Mouse (Mus musculus) heart, embryonic 14.5 days (tissue): ENCODE measurements around the gene Kcnk1. TPM values are rescaled to one million over a fixed set of nuclear protein-coding genes. Genes with fewer than 3 reads are reported as not detected.

Experiments used
- ATAC-seq: fragments of 200-750 bp; cut with Nextera tagmentation; 2 replicates; pipeline ENCODE4 v1.8.0; 2017; ENCODE audit warnings: low read depth, moderate TSS enrichment; ENCODE audit not compliant: insufficient number of reproducible peaks, insufficient read depth, low FRiP score
- H3K27ac ChIP-seq, 2 experiments: fragments of 200-500 bp in 1 of 2; fragments of 300-500 bp in 1 of 2; sonication (generic) in 1 of 2; replicated peaks in 1 of 2; 2 replicates each; pipeline ENCODE4 v1.5.1; 2012 to 2014; ENCODE audit warnings: low read depth in 2 of 2, low read length in 2 of 2, control low read depth in 1 of 2, mild to moderate bottlenecking in 1 of 2, mixed read lengths in 1 of 2; ENCODE audit not compliant: control insufficient read depth in 1 of 2, insufficient read depth in 1 of 2
- H3K27me3 ChIP-seq: fragments of 300-500 bp; sonication (generic); 2 replicates; pipeline ENCODE4 v1.6.1; 2014; ENCODE audit warnings: mild to moderate bottlenecking, low read length, control low read depth; ENCODE audit not compliant: control insufficient read depth, insufficient read depth
- H3K36me3 ChIP-seq: fragments of 300-500 bp; sonication (generic); 2 replicates; pipeline ENCODE4 v1.6.1; 2014; ENCODE audit warnings: mild to moderate bottlenecking, control low read depth, low read length, mixed read lengths; ENCODE audit not compliant: control insufficient read depth, insufficient read depth
- H3K4me1 ChIP-seq, 2 experiments: fragments of 200-500 bp in 1 of 2; fragments of 300-500 bp in 1 of 2; sonication (generic) in 1 of 2; 2 replicates each; pipeline ENCODE4 v1.6.1; 2012 to 2014; ENCODE audit warnings: low read length in 2 of 2, control low read depth in 1 of 2, mixed read lengths in 1 of 2; ENCODE audit not compliant: control insufficient read depth in 2 of 2, insufficient read depth in 2 of 2
- H3K4me2 ChIP-seq: fragments of 300-500 bp; sonication (generic); 2 replicates; pipeline ENCODE4 v1.6.1; 2014; ENCODE audit warnings: mild to moderate bottlenecking, low read length
- H3K4me3 ChIP-seq, 2 experiments: fragments of 200-500 bp in 1 of 2; fragments of 300-500 bp in 1 of 2; sonication (generic) in 1 of 2; 2 replicates each; pipeline ENCODE4 v1.5.1; 2012 to 2014; ENCODE audit warnings: low read length in 2 of 2, mild to moderate bottlenecking in 2 of 2, control low read depth in 1 of 2, low read depth in 1 of 2, moderate library complexity in 1 of 2; ENCODE audit not compliant: control insufficient read depth in 1 of 2, insufficient read depth in 1 of 2
- H3K9ac ChIP-seq: fragments of 300-500 bp; sonication (generic); 2 replicates; pipeline ENCODE4 v1.6.1; 2014; ENCODE audit warnings: mild to moderate bottlenecking, low read length
- H3K9me3 ChIP-seq: fragments of 300-500 bp; sonication (generic); 2 replicates; pipeline ENCODE4 v1.6.1; 2016; ENCODE audit warnings: low read length, control low read depth; ENCODE audit not compliant: control insufficient read depth
- WGBS: fragments of 180-500 bp; shearing (Covaris S2); extraction: QIAGEN DNeasy Blood & Tissue Kit; methylation state at CpG from one replicate; pipeline ENCODE4 v1.1.7; 2014; 5-methylcytosine and 5-hydroxymethylcytosine counted together
- polyA plus RNA-seq: library from polyadenylated mRNA; unstranded; fragments of >200 nt; fragmentation: Nextera tagmentation; extraction: Ambion mirVana; gene quantifications from 2 replicates; pipeline ENCODE4 v1.2.1, GENCODE M21; 2014

Kcnk1 gene
- polyA plus RNA-seq: 1.1 and 1.9 TPM in 2 replicates

GRCm38 (mm10) chr8:125995101-125995986 is at the start of gene Kcnk1:
Gene Kcnk1 (plus strand): TSS chr8:125995170.
- no peak for ATAC-seq
- peak within 1 kb of the TSS; percentile 50 for H3K9ac ChIP-seq
- under 1% methylated on average over 68 of the region's 73 CpGs for WGBS
- H3K4me1 ChIP-seq: peaks cover 4 to 6% of the 10 kb centered on the region in 2 experiments; a peak in 3 of 4 replicates
- H3K27ac ChIP-seq: no peak within 1 kb of the TSS
- H3K36me3 ChIP-seq: no peaks in the 10 kb centered on the region
- no peaks in the 10 kb centered on the region for H3K9me3 ChIP-seq
- H3K4me2 ChIP-seq: peak within 1 kb of the TSS; percentile 90
- H3K27me3 ChIP-seq: peaks cover 60% of the 10 kb centered on the region
- peak within 1 kb of the TSS; percentile 44 to 71 for H3K4me3 ChIP-seq

GRCm38 (mm10) chr8:125948696-125949308 is 46.2 kb upstream of the Kcnk1 start:
- H3K4me1 ChIP-seq: no peaks in the 10 kb centered on the region
- H3K36me3 ChIP-seq: no peaks in the 10 kb centered on the region
- ATAC-seq: no peak
- H3K27ac ChIP-seq: no peak overlapping the region
- H3K4me2 ChIP-seq: no peak overlapping the region
- WGBS: 67% methylated on average over 9 of the region's 9 CpGs
- H3K27me3 ChIP-seq: no peaks in the 10 kb centered on the region
- no peaks in the 10 kb centered on the region for H3K9me3 ChIP-seq
- no peak overlapping the region for H3K4me3 ChIP-seq
- no peak overlapping the region for H3K9ac ChIP-seq

GRCm38 (mm10) chr8:125950007-125950940 is 44.7 kb upstream of the Kcnk1 start:
- WGBS: 21% methylated on average over 23 of the region's 23 CpGs
- no peak overlapping the region for H3K27ac ChIP-seq

GRCm38 (mm10) chr8:125955671-125956070 is 39.3 kb upstream of the Kcnk1 start:
- Histone ChIP-seq H3K9ac (no peak overlapping the region), H3K4me3 (no peak overlapping the region), H3K4me2 (no peak overlapping the region), H3K27me3 (peaks cover 7% of the 10 kb centered on the region), H3K4me1 (no peaks in the 10 kb centered on the region), H3K9me3 (0 out of 2 replicates have a peak, but pooled peaks cover under 1% of the 10 kb centered on the region), H3K36me3 (no peaks in the 10 kb centered on the region), H3K27ac (no peak overlapping the region)
- WGBS: 13% methylated on average over 11 of the region's 11 CpGs
- ATAC-seq: no peak

More at GRCm38 (mm10) chr8:125950007-125950940, 44.7 kb upstream of the Kcnk1 start:
- ATAC-seq: peak; percentile 60; the same call in 1 of the 2 replicates
- no peaks in the 10 kb centered on the region for H3K36me3 ChIP-seq
- no peaks in the 10 kb centered on the region for H3K9me3 ChIP-seq
- H3K4me2 ChIP-seq: 0 out of 2 replicates have a peak overlapping the region, but pooled peaks have one; percentile 18
- H3K27me3 ChIP-seq: peaks cover 3% of the 10 kb centered on the region; the same call in 1 of the 2 replicates
- H3K9ac ChIP-seq: no peak overlapping the region
- H3K4me3 ChIP-seq: no peak overlapping the region
- H3K4me1 ChIP-seq: no peaks in the 10 kb centered on the region

DNA sequence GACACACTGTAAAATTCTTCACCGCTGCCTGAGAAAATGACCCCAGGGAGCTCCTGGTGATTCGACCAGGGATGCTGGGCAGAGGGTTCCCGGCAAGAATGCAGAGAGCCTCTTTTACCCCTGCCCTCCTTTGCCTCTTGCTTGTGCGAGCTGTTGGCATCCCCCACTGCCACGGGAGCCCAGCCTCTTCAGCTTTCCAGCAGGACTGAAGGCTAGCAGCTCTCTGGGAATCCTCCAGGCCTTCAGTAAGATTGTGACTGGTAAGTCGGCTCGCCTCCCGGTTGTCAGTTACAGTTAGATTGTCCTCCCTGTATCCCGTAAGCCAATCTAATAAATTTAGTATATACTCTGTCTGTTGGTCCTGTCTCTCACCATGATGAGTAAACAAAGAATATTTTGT is 38.2 kb upstream of the Kcnk1 start:
- H3K4me2 ChIP-seq: no peak overlapping the region
- H3K27ac ChIP-seq: no peak overlapping the region
- peaks cover 7% of the 10 kb centered on the region for H3K27me3 ChIP-seq
- 0 out of 2 replicates have a peak, but pooled peaks cover 5% of the 10 kb centered on the region for H3K9me3 ChIP-seq
- no peak overlapping the region for H3K9ac ChIP-seq
- no peaks in the 10 kb centered on the region for H3K36me3 ChIP-seq
- 72% methylated on average over 9 of the region's 9 CpGs for WGBS
- no peak for ATAC-seq
- no peak overlapping the region for H3K4me3 ChIP-seq
- no peaks in the 10 kb centered on the region for H3K4me1 ChIP-seq

- Histone ChIP-seq H3K4me3 (no peak overlapping the region), H3K9me3 (0 out of 2 replicates have a peak, but pooled peaks cover 5% of the 10 kb centered on the region), H3K4me2 (no peak overlapping the region), H3K4me1 (no peaks in the 10 kb centered on the region), H3K9ac (no peak overlapping the region), H3K27ac (no peak overlapping the region), H3K27me3 (peaks cover 8% of the 10 kb centered on the region), H3K36me3 (no peaks in the 10 kb centered on the region)
- no peak for ATAC-seq
- WGBS: 68% methylated on average over 13 of the region's 13 CpGs
Observed at GRCm38 (mm10) chr8:125957226-125957993, 37.6 kb upstream of the Kcnk1 start.
